22 mouse cellular contexts compared by ENCODE assay signal in the genomic region with DNA sequence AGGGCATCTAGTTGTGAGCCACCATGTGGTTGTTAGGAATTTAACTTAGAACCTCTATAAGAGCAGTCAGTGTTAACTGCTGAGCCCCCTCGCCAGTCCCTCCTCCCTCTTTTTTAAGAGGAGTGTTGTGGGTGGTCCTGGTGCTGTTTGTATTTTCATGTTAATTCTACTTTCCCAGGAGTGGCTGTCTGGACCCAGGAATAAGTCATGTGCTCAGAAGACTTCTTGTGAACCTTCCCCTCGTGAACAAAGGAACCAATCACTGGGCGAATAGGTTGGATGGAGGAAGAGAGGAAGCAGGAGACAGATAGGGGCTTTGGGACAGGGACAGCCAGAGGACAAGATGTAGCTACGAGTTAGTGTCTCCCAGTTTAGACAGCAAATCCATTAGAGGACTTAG. TPM values are rescaled to one million over a fixed set of nuclear protein-coding genes. Genes with fewer than 3 reads are reported as not detected.
DNase-seq lines count a peak whose midpoint lies in the region; ATAC-seq and TF ChIP-seq lines count a peak whose summit lies in the region.
"Had no signal": no experiment of that assay in that cellular context is flagged by ENCODE, and none has a peak within 500 bp of the region (broad histone marks: within the 10 kb centered on the region; RNA-seq: fewer than 3 reads in every experiment).

No protein-coding gene starts in this region.

- 51% methylated on average over 4 of the region's 4 CpGs for WGBS in lung, embryonic 15.5 days

- in situ Hi-C loops in ES-E14 (cut with MboI; ENCODE audit: low sequenced_read_pairs in 2 of 2, unreplicated experiment in 2 of 2): no loop called here

- H3K4me2 ChIP-seq in lung, embryonic 15.5 days: no peak overlapping the region
- H3K4me2 ChIP-seq: embryonic facial prominence, embryonic 12.5 days; forebrain, embryonic 15.5 days; hindbrain, embryonic 14.5 days; limb, embryonic 13.5 days; liver, embryonic 13.5 days; neural tube, embryonic 13.5 days had no signal

- H3K36me3 ChIP-seq in lung, embryonic 15.5 days: peaks cover 41% of the 10 kb centered on the region
- H3K36me3 ChIP-seq in ES-E14 (ENCODE audit: control insufficient read depth, insufficient read depth, low read length, poor library complexity, severe bottlenecking): no peaks in the 10 kb centered on the region

- no peak for ATAC-seq in lung, embryonic 15.5 days (ENCODE audit: borderline replicate concordance, extremely low read depth, low FRiP score, low TSS enrichment)
- ATAC-seq: forebrain, embryonic 15.5 days; lung, postnatal 0 days; Patski had no signal

- no peak overlapping the region for H3K9ac ChIP-seq in lung, embryonic 15.5 days
- H3K9ac ChIP-seq in ES-E14 (ENCODE audit: insufficient read depth, low read depth, low read length, poor library complexity, severe bottlenecking): no peak overlapping the region
- H3K9ac ChIP-seq: embryonic facial prominence, embryonic 12.5 days; forebrain, embryonic 15.5 days; hindbrain, embryonic 14.5 days; limb, embryonic 13.5 days; liver, embryonic 13.5 days; neural tube, embryonic 13.5 days had no signal

- no peaks in the 10 kb centered on the region for H3K4me1 ChIP-seq in lung, embryonic 15.5 days
- peaks cover 2 to 4% of the 10 kb centered on the region in 2 experiments; a peak in 1 of 4 replicates for H3K4me1 ChIP-seq in ES-E14 (ENCODE audit: control insufficient read depth in 2 of 2, insufficient read depth in 2 of 2, low read length in 2 of 2, poor library complexity in 1 of 2)
- H3K4me1 ChIP-seq: embryonic facial prominence, embryonic 12.5 days; forebrain, embryonic 15.5 days; limb, embryonic 13.5 days; liver, embryonic 13.5 days; neural tube, embryonic 13.5 days had no signal

- peak overlapping the region; percentile 37; the same call in 1 of the 2 replicates for H3K27ac ChIP-seq in lung, embryonic 15.5 days
- no peak overlapping the region for H3K27ac ChIP-seq in ES-E14 (ENCODE audit: insufficient read depth, low read depth, low read length, poor library complexity, severe bottlenecking)
- H3K27ac ChIP-seq: embryonic facial prominence, embryonic 12.5 days; forebrain, embryonic 15.5 days; hindbrain, embryonic 14.5 days; limb, embryonic 13.5 days; liver, embryonic 13.5 days; neural tube, embryonic 13.5 days had no signal

- H3K27me3 ChIP-seq in lung, embryonic 15.5 days: no peaks in the 10 kb centered on the region
- H3K27me3 ChIP-seq: embryonic facial prominence, embryonic 12.5 days; forebrain, embryonic 15.5 days; limb, embryonic 13.5 days; liver, embryonic 13.5 days; neural tube, embryonic 13.5 days; Patski had no signal

- H3K9me3 ChIP-seq in lung, embryonic 15.5 days: no peaks in the 10 kb centered on the region
- no peaks in the 10 kb centered on the region for H3K9me3 ChIP-seq in ES-E14 (ENCODE audit: control insufficient read depth, insufficient read depth, low read depth, low read length)
- H3K9me3 ChIP-seq: embryonic facial prominence, embryonic 12.5 days; forebrain, embryonic 15.5 days; limb, embryonic 13.5 days; liver, embryonic 13.5 days; neural tube, embryonic 13.5 days had no signal

- H3K4me3 ChIP-seq in lung, embryonic 15.5 days: no peak overlapping the region
- H3K4me3 ChIP-seq in ES-E14 (ENCODE audit: insufficient read depth in 1 of 2, low read depth in 1 of 2, low read length in 2 of 2, poor library complexity in 1 of 2, severe bottlenecking in 1 of 2): no peak overlapping the region; a peak in 1 of 4 replicates
- H3K4me3 ChIP-seq: embryonic facial prominence, embryonic 12.5 days; erythroblast, embryonic 14.5 days; forebrain, embryonic 15.5 days; limb, embryonic 13.5 days; liver, embryonic 13.5 days; neural tube, embryonic 13.5 days had no signal

- DNase-seq in lung, postnatal 4 days: no peak
- peak; percentile 73 for DNase-seq in ES-E14 (ENCODE audit: low read depth, low spot score)
- peak; percentile 79 for DNase-seq in WW6 (ENCODE audit: low read depth, low spot score)
- peak; percentile 2 for DNase-seq in forelimb bud, embryonic 11.5 days (ENCODE audit: low read depth, low spot score)
- DNase-seq in spleen, postnatal 4 days (ENCODE audit: low spot score in 2 of 2): no peak
- DNase-seq in gastrocnemius, adult 8-10 months (ENCODE audit: low spot score in 2 of 2): no peak
- DNase-seq: adrenal gland, postnatal 36 days; cerebellum, adult 2 months; cerebellum, postnatal 36 days; kidney, adult 8-10 months; kidney, postnatal 4 days; liver, embryonic 13.5 days; right cerebral cortex, postnatal 14 days had no signal

TF ChIP-seq in ES-E14, 5 proteins besides CTCF, POLR2A, EP300 and RAD21:
- peak; percentile 56; the same call in 1 of the 2 replicates for TF ChIP-seq CHD2 (IDR thresholded peaks at IDR 0.05; ENCODE audit: low read depth, low read length)
- no peak for TF ChIP-seq ZNF384 (IDR thresholded peaks at IDR 0.05; ENCODE audit: low read depth, low read length)

RNA-seq across cellular contexts. Expression of gene Ulk2, which starts 45.1 kb away (rescaled TPM):
- polyA plus RNA-seq in lung, embryonic 15.5 days (2015; fragmentation: Nextera tagmentation; extraction: Ambion mirVana): 12.0 and 12.2 TPM in 2 replicates
- total RNA-seq in ES-E14 (2012; rRNA removed): 3.3 and 4.3 TPM in 2 replicates
- 10 to 100 TPM; 73.2 to 92.6 (median 79.5) TPM for total RNA-seq in gastrocnemius, adult 8-10 months (2022)

RNA-seq across cellular contexts. Expression of gene Prpsap2, which starts 47.9 kb away (rescaled TPM):
- polyA plus RNA-seq in lung, embryonic 15.5 days (2015; fragmentation: Nextera tagmentation; extraction: Ambion mirVana): 31.0 and 34.0 TPM in 2 replicates
- 29.3 and 35.7 TPM in 2 replicates for total RNA-seq in ES-E14 (2012; rRNA removed)
- total RNA-seq in gastrocnemius, adult 8-10 months (2022): 1 to 10 TPM; 4.9 to 7.0 (median 5.4) TPM

Comparison
In these comparisons a context has a peak if more than half of its experiments do, and no peak if none do; other contexts are left out.
1. DNase-seq: peak in ES-E14 (single experiment), WW6 (single experiment) and forelimb bud, embryonic 11.5 days (single experiment); none in lung, postnatal 4 days (0 of 2), spleen, postnatal 4 days (0 of 2) and gastrocnemius, adult 8-10 months (0 of 2).
2. RNA of gene Ulk2, which starts 45.1 kb away (total RNA-seq): 73.2 to 92.6 TPM in gastrocnemius, adult 8-10 months; 3.3 to 4.3 TPM in ES-E14; every median in the first group is over 10 times any median in the second.